In genomic region chr1:134741433-134741832, GRCm38 (mm10) we compare ENCODE assay signal across 9 mouse cellular contexts.
DNase-seq lines count a peak whose midpoint lies in the region; ATAC-seq and TF ChIP-seq lines count a peak whose summit lies in the region.
"Had no signal": no experiment of that assay in that cellular context is flagged by ENCODE, and none has a peak within 500 bp of the region (broad histone marks: within the 10 kb centered on the region; RNA-seq: fewer than 3 reads in every experiment).

No protein-coding gene starts in this region.

- DNase-seq in kidney, postnatal 10 days: peak; percentile 70
- DNase-seq in kidney, postnatal 14 days: no peak
- DNase-seq in NIH3T3 (ENCODE audit: low read depth): peak; percentile 63
- no peak for DNase-seq in frontal cortex, adult 2 months (ENCODE audit: extremely low spot score in 1 of 2, low spot score in 1 of 2)
- DNase-seq in heart, adult 8-10 months (ENCODE audit: low spot score): no peak

- H3K27ac ChIP-seq in liver, embryonic 16.5 days (ENCODE audit: low read length): peak overlapping the region; percentile 78
- H3K27ac ChIP-seq: embryonic facial prominence, embryonic 12.5 days; neural tube, embryonic 13.5 days had no signal

- H3K27me3 ChIP-seq in E14TG2a.4 (ENCODE audit: insufficient read depth, low read length): no peaks in the 10 kb centered on the region
- H3K27me3 ChIP-seq in liver, embryonic 16.5 days (ENCODE audit: control insufficient read depth, insufficient read depth, low read depth, low read length): no peaks in the 10 kb centered on the region
- H3K27me3 ChIP-seq: embryonic facial prominence, embryonic 12.5 days; neural tube, embryonic 13.5 days had no signal

- peaks cover 24% of the 10 kb centered on the region for H3K4me1 ChIP-seq in E14TG2a.4 (replicated peaks; ENCODE audit: low read depth, low read length)
- H3K4me1 ChIP-seq in liver, embryonic 16.5 days (ENCODE audit: control insufficient read depth, low read depth, low read length): peaks cover 25% of the 10 kb centered on the region
- H3K4me1 ChIP-seq: embryonic facial prominence, embryonic 12.5 days had no signal

- H3K36me3 ChIP-seq in E14TG2a.4 (ENCODE audit: insufficient read depth, low read length): no peaks in the 10 kb centered on the region
- no peaks in the 10 kb centered on the region for H3K36me3 ChIP-seq in liver, embryonic 16.5 days (ENCODE audit: control insufficient read depth, insufficient read depth)
- H3K36me3 ChIP-seq: embryonic facial prominence, embryonic 12.5 days; neural tube, embryonic 13.5 days had no signal

- 0 out of 2 replicates have a peak overlapping the region, but pooled peaks have one; percentile 32 for H3K4me3 ChIP-seq in E14TG2a.4 (replicated peaks; ENCODE audit: low read length)
- H3K4me3 ChIP-seq in liver, embryonic 16.5 days (ENCODE audit: low read depth, low read length): peak overlapping the region; percentile 34
- H3K4me3 ChIP-seq: embryonic facial prominence, embryonic 12.5 days; neural tube, embryonic 13.5 days had no signal

- H3K9me3 ChIP-seq in E14TG2a.4 (ENCODE audit: low read length): 0 out of 2 replicates have a peak, but pooled peaks cover under 1% of the 10 kb centered on the region
- no peaks in the 10 kb centered on the region for H3K9me3 ChIP-seq in liver, embryonic 16.5 days (replicated peaks; ENCODE audit: control insufficient read depth, low read length)
- H3K9me3 ChIP-seq: embryonic facial prominence, embryonic 12.5 days; neural tube, embryonic 13.5 days had no signal

- ATAC-seq in liver, embryonic 16.5 days (ENCODE audit: low read depth): peak; percentile 6

- 39% methylated on average over 6 of the region's 6 CpGs for WGBS in liver, embryonic 16.5 days (ENCODE audit: insufficient replicate concordance)

- no peak overlapping the region for H3K9ac ChIP-seq in liver, embryonic 16.5 days (ENCODE audit: low read depth, low read length)
- H3K9ac ChIP-seq: embryonic facial prominence, embryonic 12.5 days; neural tube, embryonic 13.5 days had no signal

- H3K4me2 ChIP-seq in liver, embryonic 16.5 days (ENCODE audit: low read depth, low read length): peak overlapping the region; percentile 60
- H3K4me2 ChIP-seq: embryonic facial prominence, embryonic 12.5 days; neural tube, embryonic 13.5 days had no signal

- TF ChIP-seq CTCF in E14TG2a.4 (conservative IDR thresholded peaks at IDR 0.05; ENCODE audit: low read length): peak; percentile 24

Comparison
In these comparisons a context has a peak if more than half of its experiments do, and no peak if none do; other contexts are left out.
1. DNase-seq: peak in kidney, postnatal 10 days (single experiment) and NIH3T3 (single experiment); none in kidney, postnatal 14 days (single experiment), frontal cortex, adult 2 months (0 of 2) and heart, adult 8-10 months (single experiment).